In genomic region chr4:95636937-95637749, GRCm38 (mm10) we compare ENCODE assay signal across 7 mouse cellular contexts.
DNase-seq lines count a peak whose midpoint lies in the region; ATAC-seq and TF ChIP-seq lines count a peak whose summit lies in the region.

No protein-coding gene starts in this region.

- no peak for TF ChIP-seq EP300 in heart, adult 2 months (IDR thresholded peaks at IDR 0.05; ENCODE audit: insufficient read depth, low read depth, low read length)

- ATAC-seq in limb, embryonic 15.5 days (ENCODE audit: insufficient number of reproducible peaks, low FRiP score, low TSS enrichment, low read depth), result peak; percentile 88

- no peaks in the 10 kb centered on the region for H3K79me2 ChIP-seq in heart, adult 2 months (replicated peaks; ENCODE audit: control insufficient read depth, insufficient read depth, low read length)

- H3K9me3 ChIP-seq in limb, embryonic 15.5 days, result no peaks in the 10 kb centered on the region

- H3K4me2 ChIP-seq in limb, embryonic 15.5 days, result no peak overlapping the region; the same call in 1 of the 2 replicates

- peak overlapping the region; percentile 75 for H3K27ac ChIP-seq in heart, adult 2 months
- peak overlapping the region; percentile 86 for H3K27ac ChIP-seq in limb, embryonic 15.5 days

- TF ChIP-seq POLR2A in heart, adult 2 months (IDR thresholded peaks at IDR 0.05; ENCODE audit: insufficient read depth, low read depth, low read length), result no peak

- 18% methylated on average over 7 of the region's 7 CpGs for WGBS in heart, adult 2 months
- WGBS in limb, embryonic 15.5 days, result 13% methylated on average over 7 of the region's 7 CpGs

- no peaks in the 10 kb centered on the region for H3K27me3 ChIP-seq in heart, adult 2 months (ENCODE audit: control insufficient read depth, insufficient read depth, low read length)
- H3K27me3 ChIP-seq in limb, embryonic 15.5 days, result no peaks in the 10 kb centered on the region

- peaks cover 7% of the 10 kb centered on the region for H3K4me1 ChIP-seq in heart, adult 2 months (ENCODE audit: control insufficient read depth, insufficient read depth, low read length)
- H3K4me1 ChIP-seq in limb, embryonic 15.5 days, result peaks cover 18% of the 10 kb centered on the region

- H3K36me3 ChIP-seq in heart, adult 2 months (ENCODE audit: control insufficient read depth, insufficient read depth, low read length), result peaks cover 2% of the 10 kb centered on the region; the same call in 1 of the 2 replicates
- no peaks in the 10 kb centered on the region for H3K36me3 ChIP-seq in limb, embryonic 15.5 days

- H3K9ac ChIP-seq in heart, adult 2 months (ENCODE audit: low read depth, low read length), result 0 out of 2 replicates have a peak overlapping the region, but pooled peaks have one; percentile 41
- H3K9ac ChIP-seq in limb, embryonic 15.5 days, result no peak overlapping the region

- peak; percentile 42 for TF ChIP-seq CTCF in heart, adult 2 months (IDR thresholded peaks at IDR 0.05)

- intact Hi-C loops in heart, adult 2 months (cut with DNase I), result loop anchor here (5.0 kb wide), 2 partner anchors 80 to 475 kb away; partner anchors contain the start of gene Fggy

- peak; percentile 72 for DNase-seq in adrenal gland, postnatal 10 days
- DNase-seq in cerebellum, postnatal 10 days, result peak; percentile 75 to 77
- peak; percentile 77 to 83 for DNase-seq in heart, adult 2 months
- peak; percentile 39 for DNase-seq in kidney, adult 9 months
- DNase-seq in right cerebral cortex, adult 18-20 months, result peak; percentile 63
- no peak for DNase-seq in thymus, postnatal 4 days

- peak overlapping the region; percentile 18; the same call in 1 of the 2 replicates for H3K4me3 ChIP-seq in heart, adult 2 months
- no peak overlapping the region for H3K4me3 ChIP-seq in limb, embryonic 15.5 days
